Mouse (Mus musculus): ENCODE results near the gene Cisd3.
"Not testable (repeated sequence)": the region's sequence is repeated elsewhere in the genome, so short reads cannot be mapped to it uniquely, and the experiment has no call there.

The Cisd3 gene

DNA sequence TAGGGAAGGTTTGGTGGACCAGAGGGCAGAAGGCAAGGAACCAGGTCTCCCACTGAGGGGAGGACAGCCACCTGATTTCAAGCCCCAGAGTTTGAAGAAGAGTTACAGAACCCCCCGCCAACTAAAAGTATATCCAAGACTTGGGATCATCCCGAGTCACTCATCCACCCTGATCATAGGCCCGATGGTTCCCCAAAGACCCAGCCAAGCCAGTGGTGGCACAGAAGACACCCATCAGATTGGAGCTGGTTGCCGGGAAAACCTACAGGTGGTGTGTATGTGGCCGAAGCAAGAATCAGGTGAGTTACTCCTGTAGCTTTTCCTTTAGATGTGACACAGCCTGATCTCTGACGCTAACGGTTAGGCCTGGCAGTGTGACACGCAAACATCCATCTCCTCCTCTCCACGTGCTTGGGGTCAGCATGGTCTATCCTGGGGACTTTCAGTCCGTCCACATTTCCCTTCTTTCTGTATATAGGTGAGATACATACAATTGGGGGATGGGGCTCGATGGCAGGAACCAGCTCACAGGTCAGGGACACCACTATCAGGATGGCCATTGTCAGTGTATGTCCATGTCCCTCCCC is 789 bp downstream of the Cisd3 start:
- no peak for DNase-seq (ENCODE audit: low read depth, low spot score)

DNA sequence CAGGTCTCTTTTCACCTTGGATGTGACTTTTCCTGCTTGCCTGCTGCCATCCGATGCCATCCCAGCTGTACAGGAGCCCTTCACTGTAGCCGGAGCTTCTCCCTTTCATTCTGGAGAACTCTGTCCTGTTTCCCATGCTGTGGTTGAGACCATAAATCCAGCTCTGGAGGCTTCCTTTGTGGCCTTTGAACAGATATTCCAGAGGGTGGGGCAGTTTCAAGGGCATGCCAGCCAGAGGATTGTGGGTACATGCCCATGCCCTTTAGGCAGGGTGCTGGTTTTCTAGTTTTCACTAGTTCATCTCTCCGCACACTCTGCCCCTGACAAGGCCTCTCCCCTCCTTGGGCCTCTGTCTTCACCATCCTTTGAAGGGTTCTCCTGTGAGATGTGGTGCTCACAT is 1.4 kb downstream of the Cisd3 start:
- DNase-seq (ENCODE audit: low read depth, low spot score): no peak

DNA sequence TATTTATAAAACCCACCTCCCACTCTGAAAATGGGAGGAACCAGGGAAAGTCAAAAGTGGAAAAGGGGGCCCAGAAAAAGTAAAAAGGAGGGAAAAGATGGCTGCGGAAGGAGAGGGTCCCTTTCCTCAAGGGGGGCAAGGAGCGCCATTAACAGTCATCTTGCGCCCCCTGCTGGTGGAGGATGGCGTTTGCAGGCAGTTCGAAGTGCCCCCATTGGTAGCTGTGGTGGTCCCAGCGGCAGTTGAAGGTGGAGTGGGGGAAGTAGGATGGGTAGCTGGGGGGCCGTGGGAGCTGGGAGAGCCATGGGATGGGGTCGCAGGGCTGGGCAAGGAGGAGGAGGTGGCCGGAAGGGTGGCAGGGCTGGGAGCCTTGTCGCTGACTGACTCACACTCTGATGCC is 4.2 kb downstream of the Cisd3 start:
- DNase-seq (ENCODE audit: low read depth, low spot score): peak; percentile 81

DNA sequence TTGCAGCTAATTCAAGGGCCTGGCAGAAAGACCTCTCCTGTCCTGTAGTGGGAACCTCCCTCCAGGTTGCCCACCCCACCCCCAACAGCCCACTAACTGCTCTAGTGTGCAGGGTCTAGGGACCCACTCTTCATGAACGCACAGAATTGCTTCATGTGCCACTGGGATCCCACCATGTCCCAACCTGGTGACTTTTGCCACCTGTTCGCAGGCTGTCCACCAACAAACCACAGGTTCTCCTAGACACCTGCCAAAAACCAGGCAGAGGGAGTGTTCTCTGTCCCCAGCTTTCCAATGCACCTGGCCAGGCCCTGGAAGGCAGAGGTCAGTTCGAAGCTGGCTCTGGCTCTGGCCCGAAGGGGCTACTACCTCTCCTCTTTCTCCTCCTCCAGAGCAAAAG is 8.8 kb downstream of the Cisd3 start:
- no peak for DNase-seq (ENCODE audit: low read depth, low spot score)

DNA sequence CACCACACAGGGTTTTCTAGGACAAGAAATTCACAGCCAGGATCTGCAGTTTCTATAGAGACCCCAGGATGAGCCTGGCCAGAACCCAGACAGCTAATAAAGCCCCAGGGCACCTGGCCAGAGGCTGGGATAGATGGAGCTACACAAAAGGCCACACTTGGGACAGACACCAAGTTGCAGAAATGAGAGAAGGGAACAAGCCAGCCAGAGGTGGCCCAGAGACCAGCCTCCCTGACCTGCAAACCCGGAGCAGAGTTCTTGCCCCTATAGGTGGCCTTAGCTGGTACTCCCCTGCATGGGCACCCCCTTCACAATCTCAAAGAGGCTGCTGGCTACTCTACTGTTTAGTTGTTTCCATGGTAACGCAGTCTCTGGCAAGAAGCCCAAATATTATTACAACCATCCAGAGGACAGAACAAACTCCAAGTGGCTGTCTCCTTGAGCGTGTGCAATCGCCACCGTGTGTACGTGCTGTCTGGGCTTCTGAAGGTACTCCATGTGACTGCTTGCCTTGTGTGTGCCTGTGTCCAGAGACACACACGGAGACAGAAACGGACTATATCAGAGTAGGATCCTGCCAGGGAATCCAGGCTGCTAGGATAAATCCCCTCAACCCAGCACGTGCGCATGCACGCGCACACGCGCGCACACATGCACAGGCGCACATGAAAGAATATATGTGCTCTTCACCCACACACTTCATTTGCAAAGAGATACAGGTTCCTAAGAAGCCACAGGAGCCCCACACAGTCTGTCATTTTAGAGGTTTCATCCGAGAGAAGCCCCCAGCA is 9.5 kb downstream of the Cisd3 start:
- peak; percentile 60 for DNase-seq (ENCODE audit: low read depth, low spot score)

DNA sequence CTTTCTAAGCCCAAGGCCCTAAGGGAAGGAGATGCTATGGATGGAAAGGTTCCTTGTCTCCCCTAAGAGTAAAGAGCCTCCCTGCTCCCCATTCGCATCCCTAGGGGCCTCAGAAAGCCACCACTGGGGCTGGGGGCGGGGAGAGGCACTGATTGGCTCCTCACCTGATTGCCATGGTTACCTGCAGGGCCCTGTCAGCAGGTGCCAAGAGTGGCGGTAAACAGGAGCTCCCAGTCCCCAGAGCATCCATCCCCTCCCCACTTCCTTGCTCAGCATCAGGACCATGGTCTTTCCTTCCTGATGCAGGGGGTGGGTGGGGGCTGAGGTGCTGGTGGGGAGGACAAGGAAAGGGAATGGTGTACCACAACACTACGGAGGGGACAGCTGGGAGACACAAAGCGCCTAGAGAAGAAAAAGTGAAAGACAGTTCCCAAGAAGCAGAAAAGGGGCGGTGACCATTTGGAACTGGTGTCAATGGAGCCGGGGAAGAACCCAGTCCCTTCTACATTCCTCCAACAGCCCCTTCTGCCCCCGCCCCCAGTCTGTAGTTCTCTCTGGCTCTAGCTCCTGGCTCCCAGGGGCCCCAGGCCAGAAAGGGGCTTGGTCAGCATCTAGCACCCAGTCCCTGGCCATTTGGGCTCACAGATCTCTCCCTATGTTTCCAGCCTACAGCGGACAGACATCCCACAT is 10.2 kb downstream of the Cisd3 start:
- DNase-seq (ENCODE audit: low read depth, low spot score): no peak

DNA sequence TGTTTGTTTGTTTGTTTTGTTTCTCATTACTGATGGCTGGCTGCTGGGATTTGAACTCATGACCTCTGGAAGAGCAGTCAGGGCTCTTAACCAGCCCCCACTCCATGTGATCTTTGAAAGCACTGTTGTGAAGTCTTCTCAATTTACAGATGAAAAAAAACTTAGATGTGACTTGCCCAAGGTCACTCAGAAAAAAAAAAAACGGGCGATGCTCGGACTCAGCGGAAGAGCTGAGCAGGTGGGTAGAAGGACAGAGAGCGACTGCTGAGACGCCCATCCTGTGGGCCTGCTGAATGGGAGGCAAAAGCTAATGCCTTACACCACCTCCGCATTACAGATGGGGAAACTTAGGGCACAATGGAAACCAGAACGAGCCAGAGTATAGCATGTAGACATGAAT is 11.0 kb downstream of the Cisd3 start:
- DNase-seq (ENCODE audit: low read depth, low spot score): no peak

DNA sequence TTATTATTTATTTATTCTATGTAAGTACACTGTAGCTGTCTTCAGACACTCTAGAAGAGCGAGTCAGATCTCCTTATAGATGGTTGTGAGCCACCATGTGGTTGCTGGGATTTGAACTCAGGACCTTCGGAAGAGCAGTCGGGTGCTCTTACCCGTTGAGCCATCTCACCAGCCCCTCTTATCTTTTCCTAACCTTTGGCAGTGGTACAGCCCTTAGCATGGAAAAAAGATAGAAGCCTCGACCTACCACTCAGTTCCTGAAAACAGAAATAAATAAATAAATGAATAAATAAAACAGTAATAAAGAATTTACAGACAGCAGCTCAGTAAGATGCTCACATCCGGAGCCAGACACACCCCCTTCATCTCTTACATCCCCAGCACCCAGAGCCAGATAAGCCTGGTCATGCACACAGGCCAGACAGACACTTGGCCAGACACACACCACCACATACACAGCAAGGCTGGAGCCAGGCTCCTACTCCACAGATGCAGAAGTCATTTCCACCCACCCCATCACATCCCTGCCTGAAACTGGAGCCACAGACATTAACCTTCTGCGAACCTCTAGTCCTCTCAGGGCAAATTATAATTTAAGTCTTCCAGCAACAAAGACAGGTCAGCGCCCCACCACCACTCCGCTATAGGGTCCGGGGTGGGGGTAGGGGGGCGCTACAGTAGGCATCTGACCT is 11.7 kb downstream of the Cisd3 start:
- DNase-seq (ENCODE audit: low read depth, low spot score): no peak

DNA sequence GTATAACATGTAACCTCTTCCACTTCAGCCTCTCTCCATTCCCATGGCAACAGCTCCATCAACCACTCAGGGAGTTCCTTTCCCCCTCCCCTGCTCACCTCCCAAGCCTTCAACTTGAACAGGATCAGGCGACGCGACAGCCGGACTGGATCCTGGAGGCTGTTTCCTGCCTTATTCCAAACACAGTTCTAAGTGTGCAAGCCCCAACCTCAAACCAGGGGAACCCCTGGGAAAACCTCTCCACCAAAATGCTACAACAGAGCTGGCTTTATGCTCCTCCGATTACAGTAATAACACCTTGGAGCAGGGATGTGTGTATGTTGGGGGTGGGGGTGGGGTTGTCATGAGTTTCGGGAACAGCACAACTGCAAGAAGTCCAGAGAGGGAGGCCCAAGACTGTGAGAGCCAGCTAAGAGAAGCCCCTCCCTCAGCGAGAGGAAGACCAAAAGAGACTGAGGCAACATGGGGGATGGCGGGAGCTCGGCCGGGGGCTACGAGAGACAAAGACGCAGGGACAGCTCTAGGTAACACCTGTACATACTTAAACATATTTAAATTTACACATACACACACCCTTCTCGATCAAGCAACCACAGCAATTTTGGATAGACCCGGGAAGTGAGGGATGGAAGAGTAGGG is 12.4 kb downstream of the Cisd3 start:
- DNase-seq (ENCODE audit: low read depth, low spot score): peak; percentile 58

DNA sequence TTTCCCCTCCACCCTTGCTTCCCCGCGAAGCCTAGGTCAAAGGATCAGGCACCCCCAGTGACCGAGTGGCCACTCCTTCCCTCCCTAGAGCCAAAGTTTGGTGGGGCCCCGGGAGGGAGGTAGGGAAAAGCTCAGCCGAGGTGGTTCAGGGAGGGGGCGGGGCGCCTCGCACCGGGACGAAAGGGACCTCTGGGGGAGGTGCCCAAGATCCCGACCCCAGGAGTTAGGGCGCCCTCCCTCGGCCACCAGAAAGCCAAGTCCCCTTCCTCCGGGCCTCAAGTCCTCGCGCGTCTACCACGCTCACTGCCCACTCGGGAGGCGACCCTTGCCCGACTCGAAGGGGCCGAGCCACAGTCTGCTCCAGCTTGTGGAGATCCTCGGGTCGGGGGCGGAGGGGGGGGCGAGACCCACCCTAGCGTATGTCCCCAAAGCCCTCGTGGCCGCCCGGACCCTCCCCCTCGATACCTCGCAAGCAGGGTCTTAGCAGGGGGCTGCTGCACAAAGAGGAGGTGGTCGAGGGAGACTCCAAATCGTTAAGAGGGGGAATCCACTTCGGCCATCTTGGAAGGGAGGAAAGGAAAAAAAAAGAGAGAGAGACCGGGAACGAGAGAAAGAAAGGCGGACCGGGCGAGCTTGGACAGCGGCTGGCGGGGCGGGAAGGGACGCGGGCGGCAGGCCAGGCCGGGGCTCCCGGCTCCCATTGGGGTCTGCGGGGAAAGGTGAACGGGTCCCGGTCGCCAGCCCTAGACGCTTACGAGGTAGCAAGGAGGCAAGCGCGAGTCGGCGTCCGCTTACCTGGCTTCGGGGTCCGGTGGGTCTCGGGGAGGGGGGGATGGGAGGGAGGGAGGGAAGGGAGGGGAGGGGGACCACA is 13.3 kb downstream of the Cisd3 start:
- peak; percentile 77 for DNase-seq (ENCODE audit: low read depth, low spot score)

DNA sequence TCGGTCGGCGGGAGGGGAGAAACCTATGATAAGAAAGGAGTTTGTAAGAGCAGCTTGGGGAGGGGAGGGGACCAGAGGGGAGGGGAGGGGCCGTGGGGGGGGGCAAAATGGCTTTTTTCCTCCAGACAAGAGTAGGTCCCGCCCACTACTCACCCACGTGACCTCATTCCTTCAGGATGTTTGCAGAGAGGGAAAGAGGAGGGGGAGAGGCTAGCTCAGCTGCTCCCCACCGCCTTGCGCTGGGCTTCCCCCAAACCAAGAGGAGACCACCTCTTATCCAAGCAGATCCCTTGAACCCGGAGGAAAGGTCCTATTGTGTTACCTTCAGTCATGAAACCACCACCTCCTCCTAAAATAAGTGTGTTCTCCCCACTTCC is 14.0 kb downstream of the Cisd3 start:
- DNase-seq (ENCODE audit: low read depth, low spot score): peak; percentile 96

DNA sequence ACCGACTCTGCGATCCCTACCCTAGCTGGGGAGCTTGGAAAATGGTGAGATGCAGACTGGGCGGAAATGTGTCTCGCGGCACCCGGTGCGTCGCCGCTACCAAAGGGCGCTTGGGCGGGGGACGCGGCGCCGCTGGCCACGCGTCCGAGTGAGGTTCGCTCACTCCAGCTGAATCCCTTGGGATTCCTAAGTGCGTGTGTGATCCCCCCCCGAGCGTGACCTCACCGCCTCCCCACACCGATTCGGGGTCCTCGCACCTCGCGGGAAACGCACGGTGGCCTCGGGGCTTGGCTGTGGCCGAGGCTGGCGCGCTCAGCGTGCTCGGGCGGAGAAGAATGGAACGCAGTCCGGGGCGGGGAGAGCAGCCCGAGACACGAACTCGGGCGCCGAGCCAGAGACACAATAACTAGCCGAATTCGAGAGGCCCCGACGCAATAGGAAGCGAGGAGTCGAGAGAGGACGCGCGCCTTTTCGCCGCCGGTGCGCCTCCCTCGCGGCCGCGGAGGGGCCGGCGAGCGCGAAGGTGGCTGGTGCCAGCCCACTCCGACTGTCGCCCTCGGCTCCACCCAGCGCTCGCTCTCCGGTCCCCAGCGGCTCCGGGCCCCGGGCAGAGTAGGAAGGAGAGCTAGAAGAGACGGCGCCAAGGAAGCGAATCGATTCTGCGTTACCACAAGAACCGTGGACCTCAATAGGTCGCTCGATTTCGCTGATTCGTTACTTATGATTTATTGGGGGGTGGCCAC is 14.5 kb downstream of the Cisd3 start, which contains the start of gene Pcgf2:
Gene Pcgf2 (minus strand): TSS at position 495 of the 743 bp plus-strand sequence.
- peak; percentile 77 for DNase-seq (ENCODE audit: low read depth, low spot score)

DNA sequence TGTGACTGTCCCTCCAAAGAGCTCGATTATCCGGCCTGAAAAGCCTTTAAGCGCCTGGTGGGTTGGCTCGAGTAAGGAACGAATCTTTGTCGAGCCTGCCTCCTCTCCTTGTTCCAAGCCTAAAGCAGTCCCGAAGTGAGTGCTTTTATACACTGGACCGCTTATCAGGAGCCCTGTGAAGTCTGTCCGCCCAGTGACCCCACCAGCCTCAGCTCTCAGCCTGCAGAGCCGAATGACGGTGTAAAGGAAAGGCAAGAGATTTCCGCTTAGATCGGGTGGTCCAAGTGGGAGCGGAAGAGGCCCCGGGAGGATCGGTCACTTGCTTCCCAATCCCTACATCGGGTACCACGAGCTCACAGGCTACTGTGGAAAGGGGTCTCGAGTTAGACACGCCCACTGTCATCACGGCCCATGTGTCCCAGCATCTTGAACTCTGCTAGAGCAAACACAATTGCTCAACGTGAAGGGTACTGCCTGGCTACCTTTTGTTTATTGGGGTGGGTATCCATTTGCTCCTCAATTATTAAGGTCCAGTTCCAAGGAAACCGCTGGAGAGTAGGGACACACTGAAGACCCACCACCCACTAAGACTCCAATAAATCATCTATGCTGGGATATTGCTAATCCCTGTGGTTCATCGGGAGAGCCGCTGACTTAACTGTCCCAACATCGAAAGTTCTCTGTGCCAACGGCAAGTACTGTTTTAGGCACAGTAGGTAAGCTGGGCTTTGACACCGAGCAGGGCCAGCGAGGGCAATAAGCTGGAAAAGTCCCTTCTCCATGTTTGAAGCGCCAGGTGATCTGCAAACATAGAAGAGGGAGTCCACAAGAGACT is 15.3 kb downstream of the Cisd3 start:
- no peak for DNase-seq (ENCODE audit: low read depth, low spot score)

DNA sequence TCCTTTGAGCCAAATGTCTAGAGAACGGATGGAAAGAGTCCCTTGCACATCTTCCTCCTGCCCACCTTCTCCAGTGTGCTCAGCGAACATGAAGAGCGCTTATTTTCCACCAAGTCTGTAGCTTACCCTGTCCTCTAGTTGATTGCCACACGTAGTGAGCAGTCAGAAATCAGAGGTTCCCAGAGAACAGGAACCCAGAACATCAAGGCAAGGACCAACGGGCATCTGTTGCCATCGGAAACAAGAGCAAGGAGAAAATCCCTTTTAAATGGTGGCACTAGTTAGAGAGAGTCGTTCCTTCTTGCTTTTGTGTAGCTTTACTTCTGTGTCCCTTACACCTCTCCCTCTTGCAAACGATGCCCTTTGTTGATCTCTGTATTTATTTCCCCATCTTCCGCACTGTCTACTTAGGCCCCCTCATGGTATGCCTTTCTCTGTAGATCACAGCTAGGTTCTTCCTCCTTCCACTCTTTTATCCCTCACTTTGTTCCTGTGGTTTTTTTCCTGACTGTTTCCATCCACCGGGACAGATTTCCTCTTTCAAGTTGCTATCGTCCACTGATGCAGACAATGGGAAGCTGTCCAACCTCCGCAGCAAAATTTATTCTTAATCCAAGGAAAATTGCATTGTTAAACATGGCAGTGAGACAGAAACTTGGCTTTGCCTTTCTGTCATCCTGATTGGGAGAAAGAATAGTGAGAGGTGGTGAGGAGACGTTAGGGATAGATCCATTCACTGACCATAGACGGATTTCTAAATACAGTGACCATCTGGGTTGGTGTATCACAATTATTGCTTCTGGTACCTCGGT is 16.2 kb downstream of the Cisd3 start:
- DNase-seq (ENCODE audit: low read depth, low spot score): no peak

DNA sequence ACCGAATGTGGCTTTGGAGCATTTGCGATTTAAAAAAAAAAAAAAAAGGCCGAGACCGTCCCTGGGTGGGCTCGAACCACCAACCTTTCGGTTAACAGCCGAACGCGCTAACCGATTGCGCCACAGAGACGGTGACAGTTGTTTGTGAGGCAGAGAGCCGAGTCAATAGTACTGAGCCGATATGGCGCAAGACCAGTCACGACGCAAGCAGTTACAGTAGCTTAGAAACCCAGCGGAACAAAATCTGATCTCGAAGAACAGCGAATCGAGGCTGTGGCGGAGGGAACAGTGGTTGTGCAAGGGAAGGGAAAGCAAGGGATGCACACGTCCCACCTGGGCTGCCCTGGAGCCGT is 16.7 kb downstream of the Cisd3 start:
- peak; percentile 90 for DNase-seq (ENCODE audit: low read depth, low spot score)

DNA sequence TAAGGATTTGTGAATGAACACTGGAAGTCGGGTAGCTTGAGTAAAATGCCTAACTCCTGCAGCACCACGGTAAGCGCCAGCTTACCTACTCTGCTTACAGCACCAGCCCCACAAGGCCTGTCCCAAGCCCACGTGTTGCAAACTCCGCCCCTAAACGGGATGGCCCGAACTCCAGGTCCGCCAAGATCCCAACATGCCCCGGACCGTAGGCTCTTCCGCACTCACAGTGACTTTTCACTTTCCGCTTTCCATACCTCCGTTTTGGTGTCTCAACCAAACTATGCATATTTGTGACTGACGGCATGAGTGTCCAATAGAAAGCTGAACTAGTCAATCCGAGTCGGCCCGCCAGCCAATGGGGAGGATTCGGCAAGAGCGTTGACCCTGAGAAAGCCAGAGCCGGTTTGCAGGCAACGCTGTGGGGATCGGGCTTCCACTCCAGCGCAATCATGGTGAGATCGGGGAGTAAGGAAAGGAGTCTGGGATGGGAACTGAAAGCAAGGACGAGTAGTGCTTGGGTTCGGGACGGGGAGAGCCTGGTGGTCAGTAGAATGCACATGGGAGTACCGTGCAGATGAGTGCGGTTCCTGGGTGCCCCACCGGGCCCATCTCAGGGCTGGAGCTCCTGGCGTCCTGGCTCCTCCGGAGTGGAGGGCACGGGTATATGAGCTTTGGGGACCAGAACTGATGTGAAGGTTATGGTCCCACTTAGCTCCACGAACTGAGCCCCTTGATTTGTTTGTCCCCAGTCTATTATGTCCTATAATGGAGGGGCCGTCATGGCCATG is 17.6 kb downstream of the Cisd3 start, which contains the start of gene Psmb3:
Gene Psmb3 (plus strand): TSS at position 361 of the 788 bp plus-strand sequence.
- peak; percentile 100 for DNase-seq (ENCODE audit: low read depth, low spot score)

DNA sequence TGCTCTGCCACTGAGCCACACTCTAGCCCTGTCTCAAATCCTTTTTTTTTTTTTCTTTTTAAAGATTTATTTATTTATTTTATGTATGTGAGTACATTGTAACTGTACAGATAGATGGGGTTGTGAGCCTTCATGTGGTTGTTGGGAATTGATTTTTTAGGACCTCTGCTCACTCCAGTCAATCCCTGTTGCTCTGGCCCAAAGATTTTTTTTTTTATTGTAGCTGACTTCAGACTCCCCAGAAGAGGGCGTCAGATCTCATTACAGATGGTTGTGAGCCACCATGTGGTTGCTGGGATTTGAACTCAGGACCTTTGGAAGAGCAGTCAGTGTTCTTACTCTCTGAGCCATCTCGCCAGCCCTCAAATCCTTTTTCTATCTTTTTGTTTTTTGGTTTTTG is 24.4 kb downstream of the Cisd3 start:
- DNase-seq (ENCODE audit: low read depth, low spot score): not testable (repeated sequence)
